Mouse (Mus musculus) frontal cortex, postnatal 10 days (tissue): ENCODE data around the gene Arpin.

Experiments used
- DNase-seq, 2 experiments: peaks; one replicate each; pipeline ENCODE4 v3.0.0; 2022; ENCODE audit warnings: low spot score in 2 of 2, mixed read lengths in 1 of 2

Gene Arpin

GRCm38 (mm10) chr7:79892576-79893428 lies 42.4 kb downstream of the Arpin start:
- DNase-seq, result no peak

DNA sequence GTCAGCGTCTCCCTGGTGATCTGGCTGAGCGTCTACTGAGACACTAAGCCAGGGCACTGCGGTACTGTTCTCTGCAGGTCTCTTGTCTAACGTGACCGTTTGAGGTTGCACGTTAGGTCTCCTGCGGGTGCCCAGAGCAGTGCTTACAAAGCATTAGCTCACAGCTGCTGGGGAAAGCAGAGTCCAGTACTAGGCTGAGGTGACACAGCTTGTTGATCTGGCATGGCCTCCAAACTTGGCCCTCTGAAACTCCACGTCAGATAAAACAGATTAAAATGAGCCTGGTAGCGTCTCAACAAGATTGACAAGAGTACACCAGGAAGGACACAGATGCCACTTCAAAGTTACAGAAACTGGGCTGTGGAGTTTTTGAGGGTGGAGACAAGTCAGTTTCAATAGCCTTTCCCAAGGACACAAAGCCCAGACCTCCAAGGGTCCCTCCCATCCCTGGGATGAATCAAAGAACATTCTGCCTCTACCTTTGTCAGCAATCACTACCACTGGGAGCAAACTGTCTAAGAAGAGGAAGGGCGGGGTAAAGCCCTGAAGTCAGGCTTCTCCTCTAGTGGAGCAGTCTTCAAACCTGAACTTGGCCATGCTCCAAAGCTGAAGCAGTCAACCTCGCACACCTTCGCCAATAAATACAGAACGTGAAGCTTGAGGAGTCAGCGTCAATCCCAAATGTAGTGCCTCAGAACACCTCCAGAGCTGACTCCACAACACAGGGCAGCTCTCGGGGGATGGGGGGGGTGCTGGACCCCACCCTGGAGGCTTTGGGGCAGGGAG lies 44.5 kb downstream of the Arpin start:
- DNase-seq, result no peak

- no peak for DNase-seq
Measured at GRCm38 (mm10) chr7:79888603-79889002, 46.6 kb downstream of the Arpin start.

DNA sequence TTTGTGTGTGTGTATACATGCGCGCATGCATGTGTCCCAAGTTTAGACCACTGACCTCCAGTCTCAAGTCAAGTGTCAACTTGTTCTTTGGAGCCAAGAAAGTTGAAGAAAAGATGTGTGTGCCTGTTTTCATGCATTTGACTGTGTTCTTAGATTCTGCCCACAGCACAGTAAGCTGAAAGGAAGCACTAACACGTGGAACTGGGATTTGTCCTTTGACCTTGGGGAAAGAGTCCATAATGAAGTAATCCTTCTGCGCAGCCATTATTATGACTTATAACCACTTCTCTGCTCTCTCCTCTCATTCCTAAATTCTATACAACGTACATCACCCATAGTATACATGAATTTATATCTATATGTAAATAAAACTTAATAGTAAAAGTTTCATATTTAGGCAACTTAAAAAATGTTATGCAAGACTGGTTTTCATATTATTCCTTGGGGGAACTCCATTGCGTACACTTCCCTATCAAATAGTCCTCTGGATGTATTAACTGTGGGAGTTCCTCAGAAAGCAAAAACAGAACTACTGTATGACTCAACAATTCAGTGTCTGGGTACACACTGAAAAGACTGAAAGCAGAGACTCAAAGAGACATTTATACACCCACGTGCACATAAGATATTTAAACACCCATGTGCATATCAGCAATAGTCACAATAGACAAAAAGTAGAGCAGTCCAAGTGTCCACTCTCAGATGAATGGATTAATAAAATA lies 51.4 kb downstream of the Arpin start:
- DNase-seq, result no peak

DNA sequence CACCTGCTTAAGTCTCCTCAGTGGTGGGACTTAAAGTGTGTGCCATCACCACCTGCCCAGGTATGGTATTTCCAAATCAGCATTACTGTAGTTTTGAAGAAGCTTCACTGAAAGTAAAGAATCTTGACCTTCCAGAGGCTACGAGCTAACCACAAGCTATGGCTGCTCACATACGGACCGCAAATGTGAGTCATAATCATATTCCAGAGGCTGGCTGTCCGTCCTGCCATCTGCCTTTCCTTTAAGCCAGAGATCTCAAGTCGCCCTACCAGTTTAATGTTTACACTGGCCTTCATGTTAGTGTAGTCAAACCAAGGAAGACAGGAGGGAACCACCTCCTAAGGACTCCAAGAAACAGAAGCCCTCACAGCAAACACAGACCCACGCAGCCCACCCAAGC lies 53.3 kb downstream of the Arpin start:
- no peak for DNase-seq

DNA sequence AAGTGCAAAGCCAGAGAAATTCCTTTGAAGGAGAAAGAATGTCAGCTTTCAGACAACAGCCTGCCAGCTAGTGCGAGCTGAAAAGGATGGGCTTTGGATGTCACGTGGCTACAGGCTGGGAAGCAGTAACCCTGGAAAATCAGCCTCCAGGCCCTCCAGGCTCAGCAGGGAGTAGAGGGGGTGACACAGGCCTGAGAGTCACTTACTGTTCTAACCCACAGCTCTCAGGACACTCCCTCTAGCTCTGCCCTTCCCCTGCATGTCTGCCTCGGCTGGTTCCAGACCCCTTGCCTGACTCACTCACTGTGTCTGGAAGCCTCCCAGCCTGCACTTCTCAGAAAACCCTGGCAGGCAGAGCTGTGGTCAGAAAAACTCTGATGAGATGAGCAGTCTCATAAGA lies 54.2 kb downstream of the Arpin start:
- no peak for DNase-seq

GRCm38 (mm10) chr7:79880033-79880432 lies 55.1 kb downstream of the Arpin start:
- DNase-seq, result no peak

- DNase-seq, result no peak
Measured at GRCm38 (mm10) chr7:79878455-79879025, 56.6 kb downstream of the Arpin start.
